Mouse (Mus musculus) lung, postnatal 25 days (tissue): Measurements from ENCODE around the gene Zmiz1.

ENCODE experiments used
- DNase-seq: peaks from one replicate; pipeline ENCODE4 v3.0.0; 2022; ENCODE audit warnings: low spot score

Zmiz1 gene

GRCm38 (mm10) chr14:25492567-25493279 lies 33.7 kb downstream of the Zmiz1 start:
- DNase-seq: no peak

GRCm38 (mm10) chr14:25493301-25494241 lies 34.6 kb downstream of the Zmiz1 start:
- no peak for DNase-seq

- DNase-seq: no peak
These were observed 35.8 kb downstream of the Zmiz1 start for GRCm38 (mm10) chr14:25494778-25495177.

GRCm38 (mm10) chr14:25496116-25496515 lies 37.1 kb downstream of the Zmiz1 start:
- peak; percentile 64 for DNase-seq

- DNase-seq: no peak
These were observed 38.0 kb downstream of the Zmiz1 start for GRCm38 (mm10) chr14:25496989-25497388.

- DNase-seq: no peak
These were observed 38.6 kb downstream of the Zmiz1 start for GRCm38 (mm10) chr14:25497596-25497995.

GRCm38 (mm10) chr14:25498367-25498766 lies 39.4 kb downstream of the Zmiz1 start:
- no peak for DNase-seq

GRCm38 (mm10) chr14:25499526-25499925 lies 40.5 kb downstream of the Zmiz1 start:
- no peak for DNase-seq

- peak; percentile 77 for DNase-seq
These were observed 41.6 kb downstream of the Zmiz1 start for GRCm38 (mm10) chr14:25500511-25501120.

GRCm38 (mm10) chr14:25501481-25501880 lies 42.5 kb downstream of the Zmiz1 start:
- DNase-seq: no peak

GRCm38 (mm10) chr14:25502355-25502754 lies 43.4 kb downstream of the Zmiz1 start:
- DNase-seq: no peak

GRCm38 (mm10) chr14:25504241-25504640 lies 45.3 kb downstream of the Zmiz1 start:
- DNase-seq: peak; percentile 72

GRCm38 (mm10) chr14:25505201-25505671 lies 46.3 kb downstream of the Zmiz1 start:
- peak; percentile 78 for DNase-seq

GRCm38 (mm10) chr14:25508111-25508756 lies 49.2 kb downstream of the Zmiz1 start:
- DNase-seq: no peak

GRCm38 (mm10) chr14:25508757-25509139 lies 49.8 kb downstream of the Zmiz1 start:
- DNase-seq: no peak

- DNase-seq: no peak
These were observed 50.6 kb downstream of the Zmiz1 start for GRCm38 (mm10) chr14:25509450-25510129.

- DNase-seq: no peak
These were observed 51.4 kb downstream of the Zmiz1 start for GRCm38 (mm10) chr14:25510362-25510761.

GRCm38 (mm10) chr14:25510987-25511386 lies 52.0 kb downstream of the Zmiz1 start:
- no peak for DNase-seq

- no peak for DNase-seq
These were observed 52.6 kb downstream of the Zmiz1 start for GRCm38 (mm10) chr14:25511564-25511963.

GRCm38 (mm10) chr14:25511967-25512366 lies 53.0 kb downstream of the Zmiz1 start:
- DNase-seq: no peak

GRCm38 (mm10) chr14:25512803-25513202 lies 53.8 kb downstream of the Zmiz1 start:
- DNase-seq: no peak
